10 mouse cellular contexts compared by ENCODE assay signal in the genomic region with DNA sequence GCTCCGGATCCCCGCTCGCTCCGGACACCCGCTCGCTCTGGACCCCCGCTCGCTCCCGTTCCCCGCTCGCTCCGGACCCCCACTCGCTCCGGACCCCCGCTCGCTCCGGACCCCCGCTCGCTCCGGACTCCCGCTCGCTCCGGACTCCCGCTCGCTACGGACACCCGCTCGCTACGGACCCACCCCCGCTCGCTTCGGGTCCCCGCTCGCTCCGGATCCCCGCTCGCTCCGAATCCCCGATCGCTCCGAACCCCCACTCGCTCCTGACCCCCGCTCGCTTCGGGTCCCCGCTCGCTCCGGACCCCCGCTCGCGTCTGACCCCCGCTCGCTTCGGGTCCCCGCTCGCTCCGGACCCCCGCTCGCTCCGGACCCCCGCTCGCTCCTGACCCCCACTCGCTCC. TPM values are rescaled to one million over a fixed set of nuclear protein-coding genes. Genes with fewer than 3 reads are reported as not detected.
DNase-seq lines count a peak whose midpoint lies in the region; ATAC-seq and TF ChIP-seq lines count a peak whose summit lies in the region.
"Not testable (repeated sequence)": the region's sequence is repeated elsewhere in the genome, so short reads cannot be mapped to it uniquely, and the experiment has no call there.
"Had no signal": no experiment of that assay in that cellular context is flagged by ENCODE, and none has a peak within 500 bp of the region (broad histone marks: within the 10 kb centered on the region; RNA-seq: fewer than 3 reads in every experiment).

No protein-coding gene starts in this region.

- not testable (repeated sequence) for H3K36me3 ChIP-seq in forebrain, embryonic 12.5 days (replicated peaks); intestine, embryonic 14.5 days (ENCODE audit: control insufficient read depth, insufficient read depth, low read length); liver, embryonic 15.5 days (replicated peaks); midbrain, embryonic 13.5 days; small intestine, adult 2 months (ENCODE audit: control insufficient read depth, insufficient read depth, low read length)
- peaks cover 74% of the 10 kb centered on the region for H3K36me3 ChIP-seq in heart, embryonic 14.5 days (ENCODE audit: control insufficient read depth, insufficient read depth, low read length)

- ATAC-seq in forebrain, embryonic 12.5 days (ENCODE audit: low FRiP score); heart, embryonic 14.5 days (ENCODE audit: insufficient number of reproducible peaks, insufficient read depth, low FRiP score, low read depth); intestine, embryonic 14.5 days (replicated peaks; ENCODE audit: low FRiP score, low TSS enrichment, low read depth); liver, embryonic 15.5 days (ENCODE audit: insufficient read depth); midbrain, embryonic 13.5 days: not testable (repeated sequence)

- TF ChIP-seq POLR2A in bone marrow macrophage, adult 2 months (IDR thresholded peaks at IDR 0.05; ENCODE audit: borderline replicate concordance, low read depth, low read length); small intestine, adult 2 months (IDR thresholded peaks at IDR 0.05; ENCODE audit: low read depth, low read length): not testable (repeated sequence)

- H3K4me2 ChIP-seq in forebrain, embryonic 12.5 days, result peak overlapping the region; percentile 97
- peak overlapping the region; percentile 74 for H3K4me2 ChIP-seq in heart, embryonic 14.5 days (ENCODE audit: low read length)
- H3K4me2 ChIP-seq in intestine, embryonic 14.5 days (ENCODE audit: low read length), result peak overlapping the region; percentile 83
- H3K4me2 ChIP-seq in liver, embryonic 15.5 days, result peak overlapping the region; percentile 67
- H3K4me2 ChIP-seq in midbrain, embryonic 13.5 days (replicated peaks), result peak overlapping the region; percentile 94

- H3K9ac ChIP-seq in forebrain, embryonic 12.5 days, result peak overlapping the region; percentile 47
- peak overlapping the region; percentile 68 for H3K9ac ChIP-seq in heart, embryonic 14.5 days (ENCODE audit: low read length)
- H3K9ac ChIP-seq in intestine, embryonic 14.5 days (ENCODE audit: low read length); liver, embryonic 15.5 days: not testable (repeated sequence)
- H3K9ac ChIP-seq in midbrain, embryonic 13.5 days (replicated peaks), result peak overlapping the region; percentile 53; the same call in 1 of the 2 replicates

- H3K4me1 ChIP-seq in bone marrow macrophage, adult 2 months (ENCODE audit: control insufficient read depth, insufficient read depth, low read length); heart, embryonic 14.5 days (ENCODE audit: control insufficient read depth in 2 of 2, insufficient read depth in 2 of 2, low read length in 2 of 2); intestine, embryonic 14.5 days (replicated peaks; ENCODE audit: control insufficient read depth, insufficient read depth, low read length); liver, embryonic 15.5 days (replicated peaks); midbrain, embryonic 13.5 days (replicated peaks); small intestine, adult 2 months (ENCODE audit: control insufficient read depth, insufficient read depth, insufficient read length, low read length): not testable (repeated sequence)
- H3K4me1 ChIP-seq in forebrain, embryonic 12.5 days, result peaks cover 19% of the 10 kb centered on the region

- not testable (repeated sequence) for TF ChIP-seq CTCF in bone marrow macrophage, adult 2 months (IDR thresholded peaks at IDR 0.05; ENCODE audit: low read depth, low read length); left cerebral cortex, adult 2 months (IDR thresholded peaks at IDR 0.05); small intestine, adult 2 months (IDR thresholded peaks at IDR 0.05; ENCODE audit: extremely low read depth, insufficient read length, insufficient replicate concordance, low read depth, low read length)

- peak overlapping the region; percentile 51; the same call in 1 of the 2 replicates for H3K4me3 ChIP-seq in bone marrow macrophage, adult 2 months (ENCODE audit: insufficient read depth, low read length)
- H3K4me3 ChIP-seq in forebrain, embryonic 12.5 days (replicated peaks), result peak overlapping the region; percentile 54
- peak overlapping the region; percentile 49 to 53 for H3K4me3 ChIP-seq in heart, embryonic 14.5 days (ENCODE audit: control insufficient read depth in 1 of 2, insufficient read depth in 1 of 2, low read depth in 1 of 2, low read length in 2 of 2)
- peak overlapping the region; percentile 39 for H3K4me3 ChIP-seq in intestine, embryonic 14.5 days (ENCODE audit: low read depth, low read length)
- H3K4me3 ChIP-seq in left cerebral cortex, adult 2 months, result peak overlapping the region; percentile 41
- H3K4me3 ChIP-seq in liver, embryonic 15.5 days (replicated peaks), result peak overlapping the region; percentile 41
- peak overlapping the region; percentile 53 for H3K4me3 ChIP-seq in midbrain, embryonic 13.5 days (replicated peaks)
- peak overlapping the region; percentile 61 for H3K4me3 ChIP-seq in small intestine, adult 2 months (ENCODE audit: low read depth, low read length)

- H3K9me3 ChIP-seq in forebrain, embryonic 12.5 days; heart, embryonic 14.5 days (ENCODE audit: control insufficient read depth, low read length); intestine, embryonic 14.5 days (ENCODE audit: control insufficient read depth, low read length); liver, embryonic 15.5 days (replicated peaks); midbrain, embryonic 13.5 days: not testable (repeated sequence)

- H3K27ac ChIP-seq in bone marrow macrophage, adult 2 months (ENCODE audit: insufficient read depth, low read depth, low read length); forebrain, embryonic 12.5 days; heart, embryonic 14.5 days (replicated peaks in 1 of 2; ENCODE audit: control insufficient read depth in 1 of 2, insufficient read depth in 1 of 2, low read depth in 2 of 2, low read length in 2 of 2); intestine, embryonic 14.5 days (ENCODE audit: low read depth); left cerebral cortex, adult 2 months; liver, embryonic 15.5 days (replicated peaks); midbrain, embryonic 13.5 days; small intestine, adult 2 months (ENCODE audit: insufficient read depth, low read depth, low read length): not testable (repeated sequence)

- intact Hi-C loops in left cerebral cortex, adult 2 months (cut with DNase I), result not testable (repeated sequence)

- WGBS in forebrain, embryonic 12.5 days, result 2% methylated on average over 62 of the region's 63 CpGs
- 9% methylated on average over 48 of the region's 63 CpGs for WGBS in heart, embryonic 14.5 days
- WGBS in intestine, embryonic 14.5 days, result under 1% methylated on average over 53 of the region's 63 CpGs
- WGBS in liver, embryonic 15.5 days (ENCODE audit: insufficient replicate concordance), result 2% methylated on average over 63 of the region's 63 CpGs
- under 1% methylated on average over 61 of the region's 63 CpGs for WGBS in midbrain, embryonic 13.5 days
- 4% methylated on average over 60 of the region's 63 CpGs for WGBS in small intestine, adult 2 months

- not testable (repeated sequence) for DNase-seq in intestine, embryonic 14.5 days (ENCODE audit: low spot score); left cerebral cortex, adult 2 months (ENCODE audit: extremely low spot score in 1 of 2, low spot score in 2 of 2)

- H3K27me3 ChIP-seq in forebrain, embryonic 12.5 days, result peaks cover 71% of the 10 kb centered on the region
- H3K27me3 ChIP-seq in heart, embryonic 14.5 days (ENCODE audit: control insufficient read depth, insufficient read depth, low read length), result not testable (repeated sequence)
- H3K27me3 ChIP-seq in intestine, embryonic 14.5 days (replicated peaks; ENCODE audit: control insufficient read depth, insufficient read depth, low read length), result peaks cover 60% of the 10 kb centered on the region
- H3K27me3 ChIP-seq in liver, embryonic 15.5 days, result peaks cover 95% of the 10 kb centered on the region
- H3K27me3 ChIP-seq in midbrain, embryonic 13.5 days, result peaks cover 71% of the 10 kb centered on the region
- H3K27me3 ChIP-seq in small intestine, adult 2 months (ENCODE audit: control insufficient read depth, insufficient read depth, low read length), result peaks cover 49% of the 10 kb centered on the region

RNA-seq across cellular contexts. Expression of gene Slfn5, which starts 20.0 kb away (rescaled TPM):
- polyA plus RNA-seq in bone marrow macrophage, adult 2 months (2012; ENCODE audit: insufficient read depth, insufficient read length, missing spikeins), result 97.8 and 116 TPM in 2 replicates
- polyA plus RNA-seq in forebrain, embryonic 12.5 days (2016; fragmentation: Nextera tagmentation; extraction: Ambion mirVana), result 0.38 and 0.89 TPM in 2 replicates
- 6.2 and 6.8 TPM in 2 replicates for polyA plus RNA-seq in heart, embryonic 14.5 days (2014; fragmentation: Nextera tagmentation; extraction: Ambion mirVana)
- polyA plus RNA-seq in intestine, embryonic 14.5 days (2014; fragmentation: Nextera tagmentation; extraction: Ambion mirVana), result 1.3 and 1.6 TPM in 2 replicates
- total RNA-seq in left cerebral cortex, adult 2 months (2021), result 1 to 10 TPM; 2.7 to 5.5 TPM
- polyA plus RNA-seq in liver, embryonic 15.5 days (2015; fragmentation: Nextera tagmentation; extraction: Ambion mirVana), result 1.5 and 1.6 TPM in 2 replicates
- polyA plus RNA-seq in midbrain, embryonic 13.5 days (2015; fragmentation: Nextera tagmentation; extraction: Ambion mirVana), result 0.57 and 0.93 TPM in 2 replicates
- polyA plus RNA-seq in small intestine, adult 2 months (2012; rRNA removed), result 0.34 and 0.95 TPM in 2 replicates

RNA-seq across cellular contexts. Expression of gene Unc45b, which starts 20.8 kb away (rescaled TPM):
- polyA plus RNA-seq in bone marrow macrophage, adult 2 months (2012; ENCODE audit: insufficient read depth, insufficient read length, missing spikeins), result not detected in 2 replicates
- polyA plus RNA-seq in forebrain, embryonic 12.5 days (2016; fragmentation: Nextera tagmentation; extraction: Ambion mirVana), result 1.0 and 1.3 TPM in 2 replicates
- polyA plus RNA-seq in heart, embryonic 14.5 days (2014; fragmentation: Nextera tagmentation; extraction: Ambion mirVana), result 206 and 211 TPM in 2 replicates
- polyA plus RNA-seq in intestine, embryonic 14.5 days (2014; fragmentation: Nextera tagmentation; extraction: Ambion mirVana), result 1.6 TPM in 2 replicates
- total RNA-seq in left cerebral cortex, adult 2 months (2021), result 1 to 10 TPM; 1.3 to 2.0 TPM
- polyA plus RNA-seq in liver, embryonic 15.5 days (2015; fragmentation: Nextera tagmentation; extraction: Ambion mirVana), result 1.7 TPM in 2 replicates
- 0.59 and 0.93 TPM in 2 replicates for polyA plus RNA-seq in midbrain, embryonic 13.5 days (2015; fragmentation: Nextera tagmentation; extraction: Ambion mirVana)
- polyA plus RNA-seq in small intestine, adult 2 months (2012; rRNA removed), result 1.0 and 1.7 TPM in 2 replicates

RNA-seq across cellular contexts. Expression of gene Nle1, which starts 22.9 kb away (rescaled TPM):
- 3.8 and 10.3 TPM in 2 replicates for polyA plus RNA-seq in bone marrow macrophage, adult 2 months (2012; ENCODE audit: insufficient read depth, insufficient read length, missing spikeins)
- 32.3 and 37.3 TPM in 2 replicates for polyA plus RNA-seq in forebrain, embryonic 12.5 days (2016; fragmentation: Nextera tagmentation; extraction: Ambion mirVana)
- polyA plus RNA-seq in heart, embryonic 14.5 days (2014; fragmentation: Nextera tagmentation; extraction: Ambion mirVana), result 18.8 and 19.0 TPM in 2 replicates
- polyA plus RNA-seq in intestine, embryonic 14.5 days (2014; fragmentation: Nextera tagmentation; extraction: Ambion mirVana), result 40.3 and 42.5 TPM in 2 replicates
- 10 to 100 TPM; 41.0 to 45.8 TPM for total RNA-seq in left cerebral cortex, adult 2 months (2021)
- polyA plus RNA-seq in liver, embryonic 15.5 days (2015; fragmentation: Nextera tagmentation; extraction: Ambion mirVana), result 12.4 and 13.6 TPM in 2 replicates
- 31.2 and 32.2 TPM in 2 replicates for polyA plus RNA-seq in midbrain, embryonic 13.5 days (2015; fragmentation: Nextera tagmentation; extraction: Ambion mirVana)
- 20.7 and 27.1 TPM in 2 replicates for polyA plus RNA-seq in small intestine, adult 2 months (2012; rRNA removed)

RNA-seq across cellular contexts. Expression of gene Fndc8, which starts 39.2 kb away (rescaled TPM):
- not detected in 2 replicates for polyA plus RNA-seq in bone marrow macrophage, adult 2 months (2012; ENCODE audit: insufficient read depth, insufficient read length, missing spikeins)
- polyA plus RNA-seq in forebrain, embryonic 12.5 days (2016; fragmentation: Nextera tagmentation; extraction: Ambion mirVana), result 0.21 and 0.40 TPM in 2 replicates
- polyA plus RNA-seq in heart, embryonic 14.5 days (2014; fragmentation: Nextera tagmentation; extraction: Ambion mirVana), result 0.09 and 0.35 TPM in 2 replicates
- polyA plus RNA-seq in intestine, embryonic 14.5 days (2014; fragmentation: Nextera tagmentation; extraction: Ambion mirVana), result 0.11 and 0.22 TPM in 2 replicates
- not detected for total RNA-seq in left cerebral cortex, adult 2 months (2021)
- 0.07 and 0.18 TPM in 2 replicates for polyA plus RNA-seq in liver, embryonic 15.5 days (2015; fragmentation: Nextera tagmentation; extraction: Ambion mirVana)
- 0.48 and 0.62 TPM in 2 replicates for polyA plus RNA-seq in midbrain, embryonic 13.5 days (2015; fragmentation: Nextera tagmentation; extraction: Ambion mirVana)
- 0.13 TPM in 1 of 2 replicates, not detected in the other for polyA plus RNA-seq in small intestine, adult 2 months (2012; rRNA removed)
- total RNA-seq: gastrocnemius, adult 18-20 months; layer of hippocampus, postnatal 14 days had no signal

RNA-seq across cellular contexts. Expression of gene Rad51d, which starts 40.7 kb away (rescaled TPM):
- 14.8 and 16.4 TPM in 2 replicates for polyA plus RNA-seq in bone marrow macrophage, adult 2 months (2012; ENCODE audit: insufficient read depth, insufficient read length, missing spikeins)
- polyA plus RNA-seq in forebrain, embryonic 12.5 days (2016; fragmentation: Nextera tagmentation; extraction: Ambion mirVana), result 12.6 and 14.2 TPM in 2 replicates
- 15.0 and 15.8 TPM in 2 replicates for polyA plus RNA-seq in heart, embryonic 14.5 days (2014; fragmentation: Nextera tagmentation; extraction: Ambion mirVana)
- 14.7 and 15.4 TPM in 2 replicates for polyA plus RNA-seq in intestine, embryonic 14.5 days (2014; fragmentation: Nextera tagmentation; extraction: Ambion mirVana)
- total RNA-seq in left cerebral cortex, adult 2 months (2021), result 10 to 100 TPM; 16.9 to 19.8 TPM
- 5.6 and 6.2 TPM in 2 replicates for polyA plus RNA-seq in liver, embryonic 15.5 days (2015; fragmentation: Nextera tagmentation; extraction: Ambion mirVana)
- polyA plus RNA-seq in midbrain, embryonic 13.5 days (2015; fragmentation: Nextera tagmentation; extraction: Ambion mirVana), result 12.1 and 13.8 TPM in 2 replicates
- 6.8 and 10.2 TPM in 2 replicates for polyA plus RNA-seq in small intestine, adult 2 months (2012; rRNA removed)

Comparison
In these comparisons a context has a peak if more than half of its experiments do, and no peak if none do; other contexts are left out.
1. RNA of gene Slfn5, which starts 20.0 kb away (polyA plus RNA-seq): 97.8 to 116 TPM in bone marrow macrophage, adult 2 months; 6.2 to 6.8 TPM in heart, embryonic 14.5 days, 1.5 to 1.6 TPM in liver, embryonic 15.5 days, 1.3 to 1.6 TPM in intestine, embryonic 14.5 days, 0.34 to 0.95 TPM in small intestine, adult 2 months, 0.57 to 0.93 TPM in midbrain, embryonic 13.5 days and 0.38 to 0.89 TPM in forebrain, embryonic 12.5 days; every median in the first group is over 10 times any median in the second.
2. RNA of gene Unc45b, which starts 20.8 kb away (polyA plus RNA-seq): 206 to 211 TPM in heart, embryonic 14.5 days; 1.7 TPM in liver, embryonic 15.5 days, 1.6 TPM in intestine, embryonic 14.5 days, 1.0 to 1.3 TPM in forebrain, embryonic 12.5 days, 1.0 to 1.7 TPM in small intestine, adult 2 months, 0.59 to 0.93 TPM in midbrain, embryonic 13.5 days and not detected in bone marrow macrophage, adult 2 months; every median in the first group is over 10 times any median in the second.
3. Peak in every context shown above with its lines, with median percentiles within 50 percentile points of each other: H3K4me3 ChIP-seq and H3K4me2 ChIP-seq.